Mouse (Mus musculus): ENCODE data around the gene Gm20671. TPM values are rescaled to one million over a fixed set of nuclear protein-coding genes. Genes with fewer than 3 reads are reported as not detected.
"Not testable (repeated sequence)": the region's sequence is repeated elsewhere in the genome, so short reads cannot be mapped to it uniquely, and the experiment has no call there.

Gene Gm20671
- polyA plus RNA-seq, 1 experiment from 2014 or later = not detected

- 90% methylated on average over 3 of the region's 3 CpGs for WGBS
- H3K9me3 ChIP-seq = no peaks in the 10 kb centered on the region
- H3K4me1 ChIP-seq = no peaks in the 10 kb centered on the region
- no peak overlapping the region for H3K4me2 ChIP-seq
- no peaks in the 10 kb centered on the region for H3K27me3 ChIP-seq (replicated peaks)
- no peak overlapping the region for H3K9ac ChIP-seq
- ATAC-seq (replicated peaks) = no peak
- peaks cover 7% of the 10 kb centered on the region for H3K36me3 ChIP-seq (replicated peaks)
- no peak overlapping the region for H3K27ac ChIP-seq
- H3K4me3 ChIP-seq = no peak overlapping the region
Measured at GRCm38 (mm10) chr5:32778168-32778567, 48.7 kb downstream of the Gm20671 start.

DNA sequence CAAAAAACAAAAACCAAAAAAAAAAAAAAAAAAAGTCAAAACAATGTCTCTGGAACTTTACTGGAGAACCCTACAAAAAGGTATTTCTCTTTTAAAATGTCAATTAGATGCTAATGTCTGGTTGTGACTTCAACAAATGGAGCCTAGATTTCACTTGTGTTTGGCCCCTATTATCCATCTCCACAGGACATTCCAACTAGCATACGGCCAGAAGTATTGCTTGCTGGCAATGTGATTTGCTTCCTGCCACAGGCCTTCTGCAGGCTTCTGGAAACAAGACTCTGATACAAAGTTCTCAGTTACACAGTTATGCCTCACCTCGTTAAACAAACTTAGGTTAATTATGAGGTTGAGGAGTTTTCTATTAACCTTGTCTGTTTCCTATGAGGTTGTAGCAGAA lies 54.5 kb downstream of the Gm20671 start:
- no peak overlapping the region for H3K9ac ChIP-seq
- H3K4me3 ChIP-seq = no peak overlapping the region
- no peaks in the 10 kb centered on the region for H3K9me3 ChIP-seq
- no peaks in the 10 kb centered on the region for H3K27me3 ChIP-seq (replicated peaks)
- no peak overlapping the region for H3K4me2 ChIP-seq
- no peaks in the 10 kb centered on the region for H3K4me1 ChIP-seq
- no peak overlapping the region for H3K27ac ChIP-seq
- 84% methylated on average over 2 of the region's 2 CpGs for WGBS
- ATAC-seq (replicated peaks) = no peak
- peaks cover 14% of the 10 kb centered on the region for H3K36me3 ChIP-seq (replicated peaks)

DNA sequence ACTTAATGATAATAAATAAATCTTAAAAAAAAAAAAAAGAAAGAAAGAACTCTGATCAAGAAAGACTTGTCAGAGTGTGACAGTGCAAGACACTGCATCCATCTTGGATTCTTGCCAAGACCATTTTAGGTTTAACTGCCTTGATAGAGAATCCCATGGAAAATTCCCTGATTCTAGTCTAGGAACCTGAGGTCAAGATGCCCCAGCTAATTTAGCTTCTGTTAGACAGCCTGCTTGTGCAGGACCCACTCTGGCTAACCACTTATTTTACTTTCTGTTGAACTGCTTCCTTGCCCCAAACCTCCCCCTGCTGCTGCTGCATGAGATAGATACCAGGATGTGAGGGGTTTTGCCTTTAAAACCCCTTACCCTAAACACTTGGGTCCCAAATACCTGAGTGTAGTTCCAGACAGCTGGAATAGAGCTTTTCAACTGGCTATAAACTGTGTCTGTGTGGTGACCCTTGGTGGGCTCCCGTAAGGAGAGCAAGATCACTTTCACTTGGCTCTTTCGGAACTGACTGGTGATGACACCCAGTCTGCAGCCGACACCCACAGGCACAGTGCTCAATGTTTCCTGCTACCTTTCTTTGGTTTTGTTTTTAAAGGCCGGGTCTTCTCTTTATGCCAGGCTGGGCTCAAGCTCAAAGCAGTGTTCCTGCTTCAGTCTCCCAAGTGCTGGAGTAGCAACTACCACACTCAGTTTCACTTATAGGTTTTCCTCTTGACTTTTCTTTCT lies 59.1 kb downstream of the Gm20671 start:
- no peaks in the 10 kb centered on the region for H3K9me3 ChIP-seq
- H3K4me1 ChIP-seq = no peaks in the 10 kb centered on the region
- H3K9ac ChIP-seq = no peak overlapping the region
- no peaks in the 10 kb centered on the region for H3K27me3 ChIP-seq (replicated peaks)
- ATAC-seq (replicated peaks) = no peak
- no peak overlapping the region for H3K27ac ChIP-seq
- peaks cover 12% of the 10 kb centered on the region; the same call in 1 of the 2 replicates for H3K36me3 ChIP-seq (replicated peaks)
- H3K4me3 ChIP-seq = no peak overlapping the region
- 91% methylated on average over 4 of the region's 4 CpGs for WGBS
- no peak overlapping the region for H3K4me2 ChIP-seq

- Histone ChIP-seq H3K4me2 (no peak overlapping the region), H3K9me3 (no peaks in the 10 kb centered on the region), H3K9ac (no peak overlapping the region), H3K27me3 (replicated peaks) (no peaks in the 10 kb centered on the region), H3K36me3 (replicated peaks) (peaks cover 14% of the 10 kb centered on the region; the same call in 1 of the 2 replicates), H3K4me3 (no peak overlapping the region), H3K4me1 (no peaks in the 10 kb centered on the region), H3K27ac (no peak overlapping the region)
- no peak for ATAC-seq (replicated peaks)
- 100% methylated on average over 3 of the region's 3 CpGs for WGBS
Measured at GRCm38 (mm10) chr5:32767004-32767403, 59.9 kb downstream of the Gm20671 start.

- no peak for ATAC-seq (replicated peaks)
Measured at GRCm38 (mm10) chr5:32761566-32762140, 65.3 kb downstream of the Gm20671 start.

GRCm38 (mm10) chr5:32760787-32761186 lies 66.1 kb downstream of the Gm20671 start:
- no peaks in the 10 kb centered on the region for H3K27me3 ChIP-seq (replicated peaks)
- H3K27ac ChIP-seq = no peak overlapping the region
- no peak overlapping the region for H3K9ac ChIP-seq
- H3K36me3 ChIP-seq (replicated peaks) = peaks cover 13% of the 10 kb centered on the region; the same call in 1 of the 2 replicates
- H3K4me2 ChIP-seq = no peak overlapping the region
- H3K4me1 ChIP-seq = no peaks in the 10 kb centered on the region
- no peak for ATAC-seq (replicated peaks)
- 88% methylated on average over 3 of the region's 3 CpGs for WGBS
- H3K9me3 ChIP-seq = no peaks in the 10 kb centered on the region
- H3K4me3 ChIP-seq = no peak overlapping the region

More at GRCm38 (mm10) chr5:32761566-32762140, 65.3 kb downstream of the Gm20671 start:
- Histone ChIP-seq H3K4me1 (no peaks in the 10 kb centered on the region), H3K36me3 (replicated peaks) (peaks cover 13% of the 10 kb centered on the region; the same call in 1 of the 2 replicates), H3K9ac (no peak overlapping the region), H3K9me3 (no peaks in the 10 kb centered on the region), H3K27me3 (replicated peaks) (no peaks in the 10 kb centered on the region), H3K4me2 (no peak overlapping the region), H3K4me3 (no peak overlapping the region), H3K27ac (no peak overlapping the region)
- WGBS = 93% methylated on average over 5 of the region's 5 CpGs

DNA sequence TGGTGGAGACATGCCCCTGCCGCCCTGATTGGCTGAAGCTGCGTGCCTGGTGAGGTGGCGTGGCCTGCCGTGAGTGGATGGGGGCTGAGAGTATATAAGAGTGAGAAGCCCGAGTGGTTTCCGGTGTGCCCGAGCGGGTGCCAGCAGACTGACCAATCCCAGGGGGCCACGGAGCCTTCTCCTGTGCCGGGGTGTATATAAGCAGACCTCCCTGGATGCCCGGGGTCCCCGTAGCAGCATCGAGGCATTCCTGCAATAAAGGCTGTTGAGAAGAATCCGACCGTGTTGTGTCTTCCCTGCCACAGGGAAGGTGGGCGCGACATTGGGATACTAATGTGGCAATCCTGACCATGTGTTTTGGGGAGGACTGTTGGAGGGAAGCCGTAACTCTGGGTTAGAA lies 66.6 kb downstream of the Gm20671 start:
- ATAC-seq (replicated peaks) = not testable (repeated sequence)

DNA sequence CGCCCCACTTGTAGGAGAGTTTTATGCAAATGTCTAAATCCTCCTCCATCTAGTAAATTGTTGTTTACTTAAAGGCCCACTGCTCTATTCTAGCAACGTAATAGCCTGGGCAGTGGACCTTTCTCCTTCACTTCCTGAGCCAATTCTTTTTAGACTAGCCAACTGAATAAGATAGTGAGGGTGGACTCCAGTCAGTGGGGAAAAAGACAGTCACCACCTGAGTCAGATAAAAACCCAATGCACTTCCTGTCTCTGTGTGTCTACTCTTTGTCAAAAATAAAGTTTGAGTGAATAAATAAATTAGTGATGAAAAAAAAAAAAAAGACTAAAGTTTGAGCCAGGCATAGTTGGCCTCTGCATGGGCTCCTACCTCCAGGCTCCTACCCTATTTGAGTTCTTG lies 67.2 kb downstream of the Gm20671 start:
- ATAC-seq (replicated peaks) = no peak
- WGBS = 84% methylated on average over 2 of the region's 2 CpGs
- H3K36me3 ChIP-seq (replicated peaks) = peaks cover 13% of the 10 kb centered on the region; the same call in 1 of the 2 replicates
- H3K4me1 ChIP-seq = no peaks in the 10 kb centered on the region
- no peak overlapping the region for H3K4me2 ChIP-seq
- no peak overlapping the region for H3K27ac ChIP-seq
- no peaks in the 10 kb centered on the region for H3K27me3 ChIP-seq (replicated peaks)
- no peak overlapping the region for H3K4me3 ChIP-seq
- no peak overlapping the region for H3K9ac ChIP-seq
- no peaks in the 10 kb centered on the region for H3K9me3 ChIP-seq

More for the DNA sequence above, 66.6 kb downstream of the Gm20671 start:
- H3K9ac ChIP-seq; H3K27ac ChIP-seq; H3K9me3 ChIP-seq; H3K27me3 ChIP-seq (replicated peaks); H3K4me3 ChIP-seq; H3K4me2 ChIP-seq; H3K4me1 ChIP-seq: not testable (repeated sequence)
- WGBS = 95% methylated on average over 18 of the region's 18 CpGs
- H3K36me3 ChIP-seq (replicated peaks) = peaks cover 13% of the 10 kb centered on the region; the same call in 1 of the 2 replicates

DNA sequence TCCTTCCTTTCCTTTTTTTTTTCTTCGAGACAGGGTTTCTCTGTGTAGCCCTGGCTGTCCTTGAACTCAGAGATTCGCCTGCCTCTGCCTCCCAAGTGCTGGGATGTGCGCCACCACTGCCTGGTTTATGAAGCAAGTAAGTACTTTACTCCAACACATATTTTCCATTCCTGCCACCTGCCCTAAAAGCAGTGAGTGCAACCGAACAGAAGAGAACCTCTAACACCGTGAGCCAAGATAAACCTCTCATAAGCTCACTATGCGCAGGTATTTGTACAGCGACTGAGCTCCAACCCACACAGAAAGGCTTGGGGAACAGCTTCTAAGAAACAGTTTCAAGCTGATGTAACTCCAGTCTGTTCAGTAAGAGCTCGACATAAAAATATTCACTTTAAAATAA lies 70.8 kb downstream of the Gm20671 start:
- 97% methylated on average over 8 of the region's 8 CpGs for WGBS
- Histone ChIP-seq H3K9ac (no peak overlapping the region), H3K4me3 (no peak overlapping the region), H3K9me3 (no peaks in the 10 kb centered on the region), H3K4me2 (no peak overlapping the region), H3K4me1 (0 out of 2 replicates have a peak, but pooled peaks cover 3% of the 10 kb centered on the region), H3K36me3 (replicated peaks) (no peaks in the 10 kb centered on the region), H3K27ac (no peak overlapping the region), H3K27me3 (replicated peaks) (no peaks in the 10 kb centered on the region)
- no peak for ATAC-seq (replicated peaks)

DNA sequence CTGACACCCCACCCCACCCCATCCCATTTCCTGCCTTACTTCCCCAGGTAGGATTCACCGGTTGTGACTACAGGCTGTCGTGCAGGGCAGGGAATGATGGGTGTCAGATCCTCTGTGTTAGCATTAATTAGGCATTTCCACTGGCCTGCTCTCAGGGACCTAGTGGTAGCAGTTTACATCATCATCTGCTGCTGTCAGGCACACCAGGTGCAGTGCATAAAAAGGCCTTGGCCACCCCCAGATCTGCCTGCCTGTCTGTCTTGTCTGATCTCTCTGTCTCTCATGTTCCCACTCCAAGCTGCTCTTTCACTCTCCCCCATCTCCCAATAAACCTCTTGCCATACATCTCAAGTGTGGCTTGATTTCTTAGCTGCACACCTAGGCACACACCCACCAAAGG lies 75.2 kb downstream of the Gm20671 start:
- Histone ChIP-seq H3K4me3 (no peak overlapping the region), H3K27ac (no peak overlapping the region), H3K9ac (no peak overlapping the region), H3K4me2 (no peak overlapping the region), H3K36me3 (replicated peaks) (no peaks in the 10 kb centered on the region), H3K9me3 (no peaks in the 10 kb centered on the region), H3K27me3 (replicated peaks) (no peaks in the 10 kb centered on the region), H3K4me1 (0 out of 2 replicates have a peak, but pooled peaks cover 3% of the 10 kb centered on the region)
- no peak for ATAC-seq (replicated peaks)
- 36% methylated on average over 2 of the region's 2 CpGs for WGBS

GRCm38 (mm10) chr5:32748936-32749335 lies 78.0 kb downstream of the Gm20671 start:
- Histone ChIP-seq H3K27ac (no peak overlapping the region), H3K9me3 (no peaks in the 10 kb centered on the region), H3K4me2 (no peak overlapping the region), H3K4me3 (no peak overlapping the region), H3K9ac (no peak overlapping the region), H3K4me1 (0 out of 2 replicates have a peak, but pooled peaks cover 3% of the 10 kb centered on the region), H3K27me3 (replicated peaks) (no peaks in the 10 kb centered on the region), H3K36me3 (replicated peaks) (no peaks in the 10 kb centered on the region)
- ATAC-seq (replicated peaks) = no peak
- WGBS = 89% methylated on average over 6 of the region's 6 CpGs

- Histone ChIP-seq H3K27me3 (replicated peaks) (no peaks in the 10 kb centered on the region), H3K4me1 (peaks cover 5% of the 10 kb centered on the region), H3K9ac (no peak overlapping the region), H3K4me3 (no peak overlapping the region), H3K9me3 (no peaks in the 10 kb centered on the region), H3K4me2 (no peak overlapping the region), H3K27ac (no peak overlapping the region), H3K36me3 (replicated peaks) (no peaks in the 10 kb centered on the region)
- WGBS = 69% methylated on average over 6 of the region's 6 CpGs
- no peak; the same call in 1 of the 2 replicates for ATAC-seq (replicated peaks)
Measured at GRCm38 (mm10) chr5:32747650-32748375, 79.1 kb downstream of the Gm20671 start.

Data from midbrain, embryonic 15.5 days (tissue).